Mouse (Mus musculus) neutrophil, adult 65 days (primary cell): ENCODE measurements around the gene Lonrf2. TPM values are rescaled to one million over a fixed set of nuclear protein-coding genes. Genes with fewer than 3 reads are reported as not detected.

Source experiments
- total RNA-seq: library from RNA; stranded (reverse); gene quantifications from 2 replicates; pipeline ENCODE4 v1.2.4, GENCODE M21; 2023

Gene Lonrf2
- 0.09 TPM in 1 of 2 replicates, not detected in the other for total RNA-seq

DNA sequence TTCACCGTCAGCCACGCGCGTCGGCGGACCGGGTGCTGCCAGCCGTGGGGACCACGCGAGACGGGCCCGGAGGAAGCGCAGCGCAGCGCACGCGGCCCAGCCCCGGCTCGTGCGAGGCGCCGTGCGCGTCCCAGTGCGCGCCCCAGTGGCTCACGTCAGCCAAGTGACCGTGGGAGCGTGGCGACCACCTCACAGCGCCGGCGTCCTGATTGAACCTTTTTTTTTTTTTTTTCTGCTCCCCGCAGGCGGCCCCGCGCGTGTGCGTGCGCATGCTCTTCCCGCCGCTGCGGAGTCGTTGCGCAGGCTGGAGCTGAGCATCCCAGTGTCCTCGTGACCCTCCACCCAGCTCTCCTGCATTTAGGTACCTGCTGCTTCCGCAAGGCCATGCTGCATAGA, at the start of gene Lonrf2:
Lonrf2 (minus strand) TSS at position 235 of the 396 bp plus-strand sequence.

Other genes with a start within 250 kb of the Lonrf2 start
- gene Aff3, start 171.8 kb downstream of the Lonrf2 start, total RNA-seq: 5.2 and 6.0 TPM in 2 replicates
- gene Chst10, start 61.5 kb upstream of the Lonrf2 start, total RNA-seq: 0.38 and 0.88 TPM in 2 replicates
- gene Nms, start 102.4 kb upstream of the Lonrf2 start, total RNA-seq: not detected in 2 replicates
- 39.6 and 48.0 TPM in 2 replicates for gene Pdcl3, start 148.9 kb upstream of the Lonrf2 start, total RNA-seq